Mouse (Mus musculus) spleen, adult 2 months (tissue): ENCODE data around the gene Ice2.

Experiments
- CTCF ChIP-seq: fragments of 200-500 bp; IDR thresholded peaks from 2 replicates; pipeline ENCODE4 v1.5.1; 2011; ENCODE audit warnings: mild to moderate bottlenecking, inconsistent platforms; ENCODE audit not compliant: insufficient read depth, insufficient read length, insufficient replicate concordance; ENCODE audit errors: extremely low read depth
- POLR2A ChIP-seq: fragments of 200-500 bp; IDR thresholded peaks from 2 replicates; pipeline ENCODE4 v1.6.1; 2011; ENCODE audit warnings: low read depth, low read length, inconsistent platforms

- TF ChIP-seq CTCF, result no peak
- no peak for TF ChIP-seq POLR2A
Observed at GRCm38 (mm10) chr9:69390631-69391030, 7.1 kb upstream of the Ice2 start.
